Mouse (Mus musculus) liver, adult 2 months (tissue): ENCODE measurements around the gene Col23a1.

Source experiments
- CTCF ChIP-seq: fragments of 200-500 bp; IDR thresholded peaks from 2 replicates; pipeline ENCODE4 v1.5.1; 2011; ENCODE audit warnings: low read depth, low read length, control low read depth
- POLR2A ChIP-seq: fragments of 200-500 bp; IDR thresholded peaks from 2 replicates; pipeline ENCODE4 v1.6.1; 2011; ENCODE audit warnings: low read length, control low read depth; ENCODE audit not compliant: insufficient read depth; ENCODE audit errors: extremely low read depth

DNA sequence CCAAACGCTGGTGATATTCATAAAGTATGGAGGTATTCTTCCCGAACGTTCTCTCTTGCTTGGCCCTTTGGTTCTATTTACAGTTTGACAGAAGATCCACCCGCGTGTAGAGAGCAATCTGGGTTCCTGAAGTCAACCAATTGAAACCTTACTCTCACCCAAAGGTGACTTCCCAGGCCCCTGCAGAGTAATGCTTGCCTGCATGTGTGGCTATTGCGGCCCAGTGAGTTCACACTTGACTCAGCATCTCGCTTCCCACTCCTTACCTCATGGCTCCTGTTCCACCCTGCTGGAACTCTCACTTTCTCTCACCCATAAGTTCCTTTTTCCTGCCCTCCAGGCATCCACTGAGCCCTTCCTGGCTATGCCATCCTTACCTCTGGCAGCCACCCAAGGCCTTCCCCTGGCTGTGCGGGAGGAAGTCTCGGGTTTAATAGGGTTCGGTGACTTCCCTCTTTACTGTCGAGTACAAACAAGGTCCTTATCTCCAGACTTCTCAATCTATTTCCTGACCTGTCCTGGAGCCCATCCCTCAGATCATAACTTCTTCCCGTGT is 38.7 kb downstream of the Col23a1 start:
- TF ChIP-seq CTCF (no peak), POLR2A (no peak)
